Mouse (Mus musculus) lung, adult 2 months (tissue): ENCODE data around the gene Lrrc74a. TPM values are rescaled to one million over a fixed set of nuclear protein-coding genes. Genes with fewer than 3 reads are reported as not detected.
A peak's percentile ranks its signal among the peaks of the same experiment; 100 is the strongest.

ENCODE experiments used
- DNase-seq: peaks from one replicate; pipeline ENCODE4 v3.0.0; 2022
- H3K4me1 ChIP-seq: fragments of 200-500 bp; 2 replicates; pipeline ENCODE4 v1.6.1; 2011; ENCODE audit warnings: low read length; ENCODE audit not compliant: control insufficient read depth, insufficient read depth
- H3K4me3 ChIP-seq: fragments of 200-500 bp; replicated peaks from 2 replicates; pipeline ENCODE3; 2011; ENCODE audit warnings: low read depth, mild to moderate bottlenecking, control low read depth, low read length; ENCODE audit errors: extremely low read depth
- CTCF ChIP-seq: fragments of 200-500 bp; IDR thresholded peaks from 2 replicates; pipeline ENCODE4 v1.5.1; 2011; ENCODE audit warnings: mild to moderate bottlenecking, low read length, control low read depth; ENCODE audit not compliant: insufficient read depth
- POLR2A ChIP-seq: fragments of 200-500 bp; IDR thresholded peaks from 2 replicates; pipeline ENCODE4 v1.6.1; 2011; ENCODE audit warnings: low read depth, mild to moderate bottlenecking, control low read depth, low read length, borderline replicate concordance; ENCODE audit errors: extremely low read depth
- WGBS: fragments of 180-500 bp; shearing (Covaris S2); methylation state at CpG from one replicate; pipeline ENCODE4 v1.1.7; 2018; 5-methylcytosine and 5-hydroxymethylcytosine counted together
- polyA plus RNA-seq: library from polyadenylated mRNA; depleted of rRNA; stranded (reverse); fragments of >200 nt; gene quantifications from 2 replicates; pipeline ENCODE4 v1.2.3, GENCODE M21; 2012; rRNA removed

The Lrrc74a gene
- polyA plus RNA-seq = not detected in 2 replicates

- no peak for DNase-seq
- TF ChIP-seq POLR2A (no peak), CTCF (no peak)
- H3K4me1 ChIP-seq = no peaks in the 10 kb centered on the region
- WGBS = 83% methylated on average over 8 of the region's 8 CpGs
- no peak within 1 kb of the TSS for H3K4me3 ChIP-seq
Measured at GRCm38 (mm10) chr12:86734319-86734810, at the start of gene Lrrc74a. Lrrc74a (plus strand) TSS chr12:86734369.

GRCm38 (mm10) chr12:86685275-86685674 is 48.9 kb upstream of the Lrrc74a start:
- 86% methylated on average over 9 of the region's 9 CpGs for WGBS
- TF ChIP-seq CTCF (no peak), POLR2A (no peak)
- DNase-seq = no peak
- no peak overlapping the region for H3K4me3 ChIP-seq
- peaks cover 6% of the 10 kb centered on the region for H3K4me1 ChIP-seq

- no peak for TF ChIP-seq POLR2A
- no peak for TF ChIP-seq CTCF
- no peak overlapping the region for H3K4me3 ChIP-seq
- DNase-seq = no peak
- 48% methylated on average over 13 of the region's 13 CpGs for WGBS
- peaks cover 6% of the 10 kb centered on the region for H3K4me1 ChIP-seq
Measured at GRCm38 (mm10) chr12:86686551-86687330, 47.4 kb upstream of the Lrrc74a start.

- 37% methylated on average over 4 of the region's 4 CpGs for WGBS
- no peak overlapping the region for H3K4me3 ChIP-seq
- peaks cover 6% of the 10 kb centered on the region for H3K4me1 ChIP-seq
- TF ChIP-seq POLR2A (no peak), CTCF (no peak)
- DNase-seq = no peak
Measured at GRCm38 (mm10) chr12:86687445-86687955, 46.7 kb upstream of the Lrrc74a start.

GRCm38 (mm10) chr12:86687971-86688573 is 46.1 kb upstream of the Lrrc74a start:
- Histone ChIP-seq H3K4me3 (no peak overlapping the region), H3K4me1 (peaks cover 6% of the 10 kb centered on the region)
- TF ChIP-seq POLR2A = 0 out of 2 replicates have a peak, but pooled peaks have one; percentile 15
- TF ChIP-seq CTCF = no peak
- WGBS = 65% methylated on average over 4 of the region's 4 CpGs
- DNase-seq = no peak

- Histone ChIP-seq H3K4me1 (peaks cover 6% of the 10 kb centered on the region), H3K4me3 (no peak overlapping the region)
- DNase-seq = no peak
- TF ChIP-seq CTCF (no peak), POLR2A (no peak)
- WGBS = 97% methylated on average over 27 of the region's 27 CpGs
Measured at GRCm38 (mm10) chr12:86688917-86689316, 45.3 kb upstream of the Lrrc74a start.

GRCm38 (mm10) chr12:86690700-86691485 is 43.3 kb upstream of the Lrrc74a start:
- WGBS = 63% methylated on average over 12 of the region's 12 CpGs
- DNase-seq = no peak
- TF ChIP-seq CTCF (no peak), POLR2A (no peak)
- peaks cover 6% of the 10 kb centered on the region for H3K4me1 ChIP-seq
- no peak overlapping the region for H3K4me3 ChIP-seq

- 48% methylated on average over 5 of the region's 5 CpGs for WGBS
- H3K4me1 ChIP-seq = peaks cover 1% of the 10 kb centered on the region
- no peak for DNase-seq
- no peak overlapping the region for H3K4me3 ChIP-seq
- TF ChIP-seq POLR2A (no peak), CTCF (no peak)
Measured at GRCm38 (mm10) chr12:86692471-86693356, 41.5 kb upstream of the Lrrc74a start.
